Mouse (Mus musculus): ENCODE data around the gene Dicer1.
"Not testable (repeated sequence)": the region's sequence is repeated elsewhere in the genome, so short reads cannot be mapped to it uniquely, and the experiment has no call there.

Dicer1 gene

DNA sequence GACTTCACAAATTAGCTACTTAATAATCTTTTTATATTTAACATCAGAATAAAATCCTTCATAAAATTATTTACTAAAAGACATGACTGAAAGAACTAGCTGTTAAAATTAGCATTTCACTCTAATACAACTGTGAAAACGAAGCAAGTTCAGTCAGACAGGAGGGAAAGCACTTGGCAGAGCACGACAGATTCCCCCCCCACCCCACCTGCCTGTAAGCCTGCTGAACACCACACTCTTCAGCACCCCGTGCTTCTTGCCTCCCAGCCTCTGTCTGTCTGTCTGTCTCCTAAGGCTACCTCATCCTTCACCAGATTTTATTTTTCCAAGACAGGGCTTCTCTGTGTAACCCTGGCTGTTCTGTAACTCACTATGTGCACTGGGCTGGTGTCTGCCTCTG lies 12.8 kb downstream of the Dicer1 start:
- DNase-seq: no peak

DNA sequence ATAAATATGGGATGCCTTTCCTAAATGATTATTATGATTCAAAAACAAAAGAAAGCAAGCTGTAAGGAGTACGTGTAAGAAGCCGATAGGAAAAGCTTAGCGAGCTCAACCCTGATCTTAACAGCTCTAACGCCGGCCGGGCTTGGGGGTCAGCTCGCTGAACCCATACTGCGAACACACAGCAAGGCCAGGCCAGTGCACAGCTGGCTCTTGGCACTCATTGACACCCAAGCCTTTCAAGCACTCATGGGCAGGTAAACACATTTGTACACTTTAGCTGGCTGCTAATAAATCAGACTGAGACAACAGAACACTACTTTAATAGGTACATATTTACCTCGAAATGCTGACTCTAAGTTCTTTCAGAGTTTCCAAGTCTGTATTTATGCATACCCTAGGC lies 13.3 kb downstream of the Dicer1 start:
- no peak for DNase-seq

DNA sequence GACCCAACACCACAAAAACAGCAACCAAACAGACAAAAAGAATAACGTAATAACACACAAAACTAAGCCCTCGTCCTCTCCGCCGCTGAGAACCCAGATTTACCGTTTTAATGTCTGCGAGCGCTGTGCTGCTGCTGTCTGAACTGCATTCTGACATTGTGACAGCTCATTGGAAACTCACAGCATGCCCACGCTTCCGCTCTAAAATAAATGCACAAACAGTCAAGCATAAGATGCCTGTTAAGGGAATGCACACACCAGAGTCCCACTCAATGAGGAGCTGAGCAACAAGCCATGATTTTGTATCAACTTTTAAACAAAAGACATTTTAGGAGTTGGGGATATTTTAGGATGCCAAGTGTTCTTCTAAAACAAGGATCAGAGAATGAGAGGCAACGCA lies 14.1 kb downstream of the Dicer1 start:
- no peak for DNase-seq

DNA sequence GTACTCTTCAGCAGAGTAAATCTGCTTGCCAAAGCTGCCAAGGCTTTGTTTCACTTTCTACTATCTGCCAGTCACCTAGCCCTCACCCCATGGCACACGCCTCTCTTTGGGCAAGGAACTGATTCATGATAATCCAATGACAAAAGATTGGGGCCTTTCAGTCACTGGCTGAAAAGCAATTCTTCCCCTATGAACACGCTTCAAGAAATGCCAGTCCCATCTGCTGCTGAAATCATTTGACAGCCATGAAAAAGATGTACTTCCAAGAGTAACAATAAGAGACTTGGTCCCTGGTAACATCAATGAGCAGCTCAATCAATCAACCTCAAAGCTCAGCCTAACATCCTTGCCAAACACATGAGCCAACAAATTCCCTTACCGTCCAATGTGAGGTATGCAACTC lies 15.8 kb downstream of the Dicer1 start:
- DNase-seq: no peak

DNA sequence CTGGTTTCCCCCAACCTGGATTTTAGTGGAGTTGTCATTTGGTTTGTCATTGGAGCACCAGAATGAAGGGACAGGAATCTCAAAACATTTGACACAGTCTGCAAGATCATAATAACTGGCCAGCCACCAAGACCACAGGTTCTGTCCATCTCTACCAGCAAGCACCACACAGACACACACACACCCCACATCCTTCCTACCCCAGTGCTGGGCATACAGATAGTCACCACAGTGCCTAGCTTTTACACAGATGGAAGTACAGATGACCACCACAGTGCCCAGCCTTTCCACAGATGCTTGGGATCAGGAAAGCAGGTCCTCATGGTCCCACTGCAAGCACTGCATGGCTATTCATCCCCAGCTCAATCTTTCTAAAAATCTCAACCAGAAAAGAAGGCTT lies 18.6 kb downstream of the Dicer1 start:
- DNase-seq: no peak

DNA sequence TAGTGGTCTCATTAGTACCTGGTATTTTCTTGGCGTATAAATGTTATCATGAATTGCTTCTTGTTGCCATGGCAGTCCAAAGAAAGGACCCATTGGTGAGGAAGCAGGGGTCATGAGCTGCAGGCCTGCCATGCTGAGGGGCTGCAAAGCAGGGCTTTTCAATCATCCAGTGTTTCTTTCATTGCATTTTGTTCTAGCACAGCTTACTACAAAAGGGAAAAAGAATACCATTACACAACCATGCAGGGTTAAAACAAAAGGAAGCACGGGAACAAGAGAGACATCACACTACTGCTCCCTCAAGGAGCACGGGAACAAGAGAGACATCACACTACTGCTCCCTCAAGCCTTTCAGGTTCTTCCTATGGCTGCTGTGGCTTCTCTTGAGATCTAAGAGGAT lies 20.0 kb downstream of the Dicer1 start:
- no peak for DNase-seq

DNA sequence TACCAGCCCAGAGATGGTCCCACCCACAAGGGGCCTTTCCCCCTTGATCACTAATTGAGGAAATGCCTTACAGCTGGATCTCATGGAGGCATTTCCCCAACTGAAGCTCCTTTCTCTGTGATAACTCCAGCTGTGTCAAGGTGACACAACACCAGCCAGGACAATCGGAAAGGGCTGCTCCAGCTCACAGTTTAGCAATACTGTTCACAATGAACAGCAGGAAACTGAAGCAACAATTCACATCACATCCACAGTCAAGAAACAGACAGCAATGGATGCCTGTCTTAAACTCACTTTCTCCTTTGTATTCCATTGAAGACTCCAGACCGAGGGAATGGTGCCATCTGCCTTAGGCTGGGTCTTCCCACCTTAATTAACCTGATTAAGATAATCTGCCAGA lies 25.3 kb downstream of the Dicer1 start:
- not testable (repeated sequence) for DNase-seq

DNA sequence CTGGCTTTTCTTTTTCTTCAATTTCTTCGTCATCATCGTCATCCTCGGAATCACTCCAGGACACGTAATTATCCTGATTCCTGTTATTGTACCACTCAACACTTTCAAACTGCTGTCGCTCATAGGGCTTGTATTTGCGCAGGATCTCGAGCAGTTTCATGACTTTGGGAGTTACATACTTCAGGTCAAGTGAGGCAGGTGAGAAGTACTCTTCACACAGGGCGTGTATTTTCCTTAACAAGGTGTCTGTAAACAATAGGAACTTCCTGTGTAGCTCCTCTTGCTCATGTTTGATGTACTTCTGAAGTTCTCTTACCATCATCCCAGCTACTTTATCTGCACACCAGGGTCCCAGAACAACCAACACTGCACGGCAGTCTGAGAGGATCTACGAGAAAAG lies 29.7 kb downstream of the Dicer1 start:
- no peak for DNase-seq

DNA sequence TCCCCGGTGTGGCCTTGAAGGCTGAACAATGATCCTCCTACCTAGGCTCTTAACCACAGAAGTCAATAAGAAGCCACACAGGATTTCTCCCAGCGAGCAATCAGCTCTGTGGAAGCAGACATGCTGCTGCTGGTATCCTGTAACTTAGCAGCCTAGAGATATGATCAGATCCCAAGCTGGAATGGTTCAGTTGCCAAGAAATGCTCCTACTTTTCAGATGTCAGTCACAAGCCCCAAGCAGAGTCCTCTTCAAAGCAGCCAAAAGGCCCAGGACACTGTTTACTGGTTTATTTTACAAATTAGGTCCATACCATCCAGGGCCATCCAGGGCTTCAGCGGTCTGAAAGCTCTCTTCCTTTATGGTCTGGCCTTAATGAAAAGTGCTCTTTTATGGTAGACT lies 30.7 kb downstream of the Dicer1 start:
- DNase-seq: no peak

DNA sequence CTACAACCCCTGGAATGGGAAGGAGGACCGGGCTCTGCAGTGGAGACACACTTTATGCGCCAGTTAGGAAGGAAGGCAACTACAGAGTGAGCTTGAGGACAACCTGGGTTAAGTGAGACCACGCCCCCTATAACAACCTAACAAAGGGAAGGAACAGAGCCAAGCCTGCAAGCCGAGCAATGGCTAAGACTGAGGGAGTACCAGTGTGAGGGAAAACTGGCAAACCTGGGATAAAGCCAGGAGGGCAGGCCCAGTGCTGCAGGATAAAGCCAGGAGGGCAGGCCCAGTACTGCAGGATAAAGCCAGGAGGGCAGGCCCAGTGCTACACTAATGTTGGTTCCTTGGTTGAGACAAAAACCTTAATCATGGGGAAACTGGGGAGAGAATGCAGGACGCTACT lies 32.8 kb downstream of the Dicer1 start:
- DNase-seq: no peak

DNA sequence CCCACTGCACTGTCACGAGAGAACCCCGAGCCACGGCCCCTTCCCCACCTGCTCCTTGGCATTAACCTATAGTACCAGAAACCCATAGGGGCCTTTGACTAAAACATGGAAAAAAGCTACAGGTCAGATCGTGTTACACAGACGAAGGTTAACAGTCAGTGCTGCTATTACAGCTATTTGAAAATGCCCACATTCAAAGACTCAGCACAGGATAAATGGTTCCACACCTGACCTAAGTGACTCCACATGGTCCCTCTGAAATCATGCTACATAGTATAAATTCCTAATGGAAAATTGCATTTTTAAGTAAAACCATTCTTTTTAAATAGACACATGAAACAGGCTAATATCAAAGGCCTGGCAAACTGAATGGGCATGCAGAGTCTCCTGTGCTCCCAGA lies 35.3 kb downstream of the Dicer1 start:
- DNase-seq: no peak

DNA sequence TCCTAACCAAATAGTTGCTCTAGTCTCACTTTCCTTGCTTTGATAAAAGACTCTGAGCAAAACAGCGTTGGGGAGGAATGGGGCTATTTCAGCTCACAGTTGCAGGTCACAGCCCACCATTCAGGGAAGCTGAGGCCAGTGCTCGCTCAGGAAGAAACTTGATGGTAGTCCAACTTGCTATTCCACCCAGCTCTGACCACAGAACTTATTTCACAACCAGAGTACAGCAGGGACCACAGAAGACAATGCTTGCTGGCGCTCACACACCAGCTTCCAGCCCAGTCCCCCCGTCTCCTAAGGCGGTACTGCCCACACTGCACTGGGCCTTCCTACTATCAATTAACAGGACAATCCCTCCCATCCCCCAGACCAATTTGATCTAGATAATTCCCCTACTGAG lies 36.3 kb downstream of the Dicer1 start:
- DNase-seq: no peak

DNA sequence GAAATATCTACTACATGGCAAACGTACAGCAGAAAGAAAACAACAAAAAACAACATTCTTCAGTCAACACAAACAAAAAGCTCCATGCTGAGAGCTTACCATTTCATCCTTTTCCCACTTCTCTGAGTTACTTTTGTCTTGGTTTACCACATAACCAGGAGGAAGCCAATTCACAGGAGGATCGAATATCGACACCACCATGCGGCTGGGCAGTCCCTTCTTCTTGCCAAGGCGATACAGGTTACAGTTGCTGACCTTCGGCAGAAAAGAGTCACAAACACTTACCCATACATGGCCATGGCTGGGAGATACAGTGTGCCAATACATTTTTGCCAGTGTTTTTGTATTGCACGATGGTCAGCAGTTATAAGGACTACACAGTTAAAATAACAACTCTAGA lies 51.5 kb downstream of the Dicer1 start:
- DNase-seq: no peak

DNA sequence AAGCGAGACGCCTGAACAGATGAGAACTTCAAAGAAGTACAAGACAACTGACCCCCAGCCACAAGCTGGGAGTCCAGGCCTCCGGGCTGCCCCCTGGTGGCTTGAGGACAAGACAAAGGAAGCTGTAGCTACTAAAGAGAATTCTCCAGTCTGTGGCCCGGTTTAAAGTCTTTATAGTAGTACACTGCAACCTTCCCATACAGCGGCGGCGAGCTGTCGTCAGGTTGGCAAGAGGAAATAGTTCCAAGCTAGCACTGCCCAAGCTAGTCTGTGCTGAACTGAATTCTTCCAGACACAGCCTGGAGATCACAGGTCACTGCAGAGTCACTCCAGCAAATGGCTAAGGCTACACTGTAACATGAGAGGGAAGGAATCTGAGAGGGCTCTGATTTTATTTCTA lies 52.0 kb downstream of the Dicer1 start:
- no peak for DNase-seq

DNA sequence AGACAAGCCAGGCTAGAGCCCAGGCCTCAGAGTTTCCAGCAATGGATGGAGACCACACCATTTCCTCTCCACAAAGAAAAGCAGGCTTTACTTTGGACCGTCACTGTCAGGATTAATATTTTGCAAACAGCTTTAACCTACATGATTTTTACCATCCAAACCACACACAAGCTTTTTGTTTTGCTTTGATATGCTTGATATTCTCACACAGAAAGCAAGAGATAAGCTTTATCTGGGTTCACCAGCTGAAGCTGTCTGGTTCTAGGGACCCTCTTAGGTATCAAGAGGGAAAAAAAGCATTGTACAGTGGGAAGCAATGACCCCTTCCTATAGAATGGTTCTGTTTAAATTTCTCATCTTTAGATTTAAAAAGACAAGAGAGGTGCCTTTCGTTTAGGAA lies 56.2 kb downstream of the Dicer1 start:
- DNase-seq: no peak

DNA sequence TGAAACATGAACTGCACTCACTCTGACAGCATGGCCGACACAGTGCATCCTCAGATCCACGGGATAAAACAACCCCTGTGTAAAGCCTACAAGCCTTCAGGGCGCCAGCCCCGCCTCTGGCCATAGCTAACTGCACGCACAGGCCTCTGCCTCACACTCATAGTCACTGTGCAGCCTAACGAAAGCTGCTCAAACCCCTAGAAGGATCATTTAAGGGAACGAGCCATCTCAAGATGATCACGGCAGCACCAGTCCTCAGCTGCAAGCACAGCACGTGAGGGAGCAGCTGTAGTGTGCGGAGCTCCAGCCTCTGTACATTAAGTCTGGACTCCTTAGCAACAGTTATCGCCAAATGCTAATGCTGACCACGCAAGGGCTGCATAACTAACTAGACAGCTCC lies 58.9 kb downstream of the Dicer1 start:
- no peak for DNase-seq

DNA sequence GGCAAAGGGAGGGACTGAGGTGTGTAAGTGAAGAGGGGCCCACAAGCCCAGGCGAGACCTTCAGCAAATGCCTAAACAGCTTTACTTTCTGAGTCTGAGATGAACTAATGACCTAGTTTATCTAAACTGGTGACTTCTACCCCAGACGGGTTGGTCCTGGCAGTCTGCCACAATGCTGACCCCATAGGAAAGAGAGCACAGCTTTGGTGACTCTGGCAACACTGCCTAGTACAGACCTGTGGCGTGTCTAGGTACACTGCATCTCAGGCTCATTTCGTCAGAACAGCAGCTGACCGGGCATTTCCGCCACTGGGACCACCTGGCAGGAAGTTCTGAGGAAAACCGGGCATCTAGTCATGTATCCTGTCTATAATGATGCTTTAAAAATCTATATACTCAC lies 61.3 kb downstream of the Dicer1 start:
- no peak for DNase-seq

DNA sequence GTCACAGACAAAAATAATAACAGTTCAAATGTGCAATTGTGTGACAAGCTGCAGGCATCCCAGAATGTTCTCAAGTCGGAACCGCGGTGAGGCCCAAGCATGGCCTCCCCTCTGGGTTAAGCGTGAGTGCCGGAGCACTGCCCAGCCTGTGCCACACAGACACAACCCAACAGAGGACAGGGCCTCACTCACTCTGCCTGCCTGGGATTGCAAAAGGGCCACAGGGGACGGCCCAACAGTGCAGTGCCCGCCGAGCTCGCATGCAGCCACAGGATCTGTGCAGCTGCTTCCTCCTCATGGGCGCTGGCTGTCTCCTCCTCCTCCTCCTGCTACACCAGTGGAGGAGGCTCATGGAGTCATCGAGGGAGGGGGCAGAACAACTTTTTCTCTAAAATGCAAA lies 62.9 kb downstream of the Dicer1 start:
- no peak for DNase-seq

DNA sequence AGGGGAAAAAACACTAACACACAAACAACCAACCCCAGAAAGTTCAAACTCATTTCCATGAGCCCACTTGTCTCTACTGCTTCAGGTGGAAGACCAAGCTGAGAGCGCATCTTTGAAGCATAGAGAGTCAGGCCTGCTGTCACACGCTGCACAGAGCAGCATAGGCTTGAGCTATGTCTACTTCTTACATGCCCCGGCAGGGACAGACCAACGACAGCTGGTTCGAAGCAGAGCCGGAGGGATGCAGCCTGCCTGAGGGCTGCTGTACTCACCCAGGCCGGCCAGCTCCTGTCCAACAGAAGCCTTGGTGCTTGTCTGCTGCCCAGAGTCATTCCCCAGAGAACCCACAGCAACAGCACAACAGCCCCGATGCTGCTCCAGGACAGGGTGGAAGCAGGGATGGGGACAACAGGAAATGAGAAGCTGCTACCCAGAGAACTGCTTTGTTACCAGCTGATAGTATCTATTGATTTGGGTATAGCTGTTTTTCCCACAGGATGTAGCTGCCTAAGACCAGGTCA lies 67.3 kb downstream of the Dicer1 start:
- no peak for DNase-seq

DNA sequence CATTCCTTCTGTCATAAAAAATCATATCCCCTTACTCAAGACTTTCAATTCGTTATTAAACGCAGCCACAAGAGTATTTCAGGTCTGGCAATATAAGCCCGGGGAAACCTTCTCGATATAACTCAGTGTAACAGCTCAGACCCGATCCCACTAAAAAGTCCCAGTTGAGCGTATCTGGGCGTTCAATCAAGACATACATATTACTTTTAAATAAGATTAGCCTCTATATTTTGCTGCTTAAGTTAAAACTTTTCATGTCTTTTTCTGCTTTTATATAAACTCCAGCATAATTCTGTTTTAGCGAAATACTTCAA lies 72.0 kb downstream of the Dicer1 start:
- DNase-seq: no peak

DNA sequence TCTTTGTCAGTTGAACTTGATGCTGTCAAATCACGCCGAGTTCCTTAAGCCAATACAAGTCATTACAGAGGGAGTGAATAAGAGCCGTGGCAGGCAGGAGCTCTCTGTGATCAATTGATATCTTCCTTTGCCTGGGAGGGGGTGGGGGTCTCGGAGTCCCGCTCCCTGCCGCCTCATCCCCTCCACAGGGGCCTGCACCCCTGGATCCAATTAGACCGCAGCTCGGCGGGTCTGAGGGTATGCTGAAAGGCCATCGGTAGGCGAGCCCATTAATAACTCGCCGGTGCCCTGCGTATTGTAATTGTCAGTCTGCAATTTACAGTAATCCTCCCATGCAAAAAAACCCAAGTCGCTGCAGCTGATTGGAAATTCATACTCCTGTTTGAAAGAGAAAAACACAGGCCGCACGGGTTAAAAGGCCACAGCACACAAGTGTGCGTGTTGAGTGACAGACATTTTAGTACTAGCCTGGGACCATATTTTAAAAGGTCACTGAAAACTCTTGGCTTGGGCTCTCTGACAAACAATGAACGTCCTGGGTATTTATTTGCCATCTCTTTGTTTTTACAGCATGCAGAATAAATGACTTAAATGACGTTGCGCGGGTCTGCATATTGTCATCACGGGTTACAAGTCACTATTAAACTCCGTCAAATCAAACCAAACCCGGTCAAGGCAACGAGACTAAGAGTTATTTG lies 72.5 kb downstream of the Dicer1 start:
- DNase-seq: no peak

DNA sequence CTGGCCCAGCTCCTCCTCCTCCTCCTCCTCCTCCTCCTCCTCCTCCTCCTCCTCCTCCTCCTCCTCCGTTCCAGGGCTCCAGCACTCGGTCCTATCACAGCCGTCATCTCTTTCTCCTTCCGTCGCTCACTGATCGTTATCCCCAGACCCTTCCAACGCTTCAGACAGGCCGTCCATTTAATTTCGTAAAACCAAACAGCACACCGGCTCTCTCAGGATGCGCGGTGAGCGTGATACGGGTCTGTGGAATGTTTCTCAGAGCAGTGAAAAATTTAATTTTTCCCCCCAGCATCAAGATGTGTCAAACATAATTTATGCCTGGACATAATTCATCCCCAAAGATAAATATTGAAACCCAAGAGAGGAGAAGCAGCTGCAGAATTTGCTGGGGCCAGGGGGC lies 73.3 kb downstream of the Dicer1 start:
- DNase-seq: no peak

DNA sequence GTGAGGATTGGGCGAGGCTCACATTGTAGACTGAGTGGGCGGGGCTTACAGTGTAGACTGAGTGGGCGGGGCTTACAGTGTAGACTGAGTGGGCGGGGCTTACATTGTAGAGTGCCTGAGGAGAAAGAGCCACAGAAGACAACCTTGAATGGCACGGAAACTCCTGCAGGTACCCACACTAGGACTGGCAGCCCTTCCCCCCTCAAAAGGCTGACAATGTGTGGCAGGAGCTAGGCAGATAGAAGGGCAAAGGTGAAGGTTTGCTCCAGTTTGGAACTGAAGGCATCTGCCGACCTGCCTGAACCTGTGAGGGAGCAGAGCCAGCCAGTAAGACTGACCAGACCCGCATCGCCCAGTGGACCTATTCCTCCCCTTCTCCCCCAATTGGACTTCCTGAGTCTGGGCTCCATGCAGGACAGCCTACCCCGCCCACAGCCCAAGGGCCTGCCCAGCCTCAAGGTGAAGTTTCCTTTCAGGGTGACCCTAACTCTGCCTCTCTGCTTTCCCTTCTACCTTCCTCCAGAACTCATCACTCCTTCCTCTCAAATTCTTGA lies 74.3 kb downstream of the Dicer1 start:
- DNase-seq: no peak

DNA sequence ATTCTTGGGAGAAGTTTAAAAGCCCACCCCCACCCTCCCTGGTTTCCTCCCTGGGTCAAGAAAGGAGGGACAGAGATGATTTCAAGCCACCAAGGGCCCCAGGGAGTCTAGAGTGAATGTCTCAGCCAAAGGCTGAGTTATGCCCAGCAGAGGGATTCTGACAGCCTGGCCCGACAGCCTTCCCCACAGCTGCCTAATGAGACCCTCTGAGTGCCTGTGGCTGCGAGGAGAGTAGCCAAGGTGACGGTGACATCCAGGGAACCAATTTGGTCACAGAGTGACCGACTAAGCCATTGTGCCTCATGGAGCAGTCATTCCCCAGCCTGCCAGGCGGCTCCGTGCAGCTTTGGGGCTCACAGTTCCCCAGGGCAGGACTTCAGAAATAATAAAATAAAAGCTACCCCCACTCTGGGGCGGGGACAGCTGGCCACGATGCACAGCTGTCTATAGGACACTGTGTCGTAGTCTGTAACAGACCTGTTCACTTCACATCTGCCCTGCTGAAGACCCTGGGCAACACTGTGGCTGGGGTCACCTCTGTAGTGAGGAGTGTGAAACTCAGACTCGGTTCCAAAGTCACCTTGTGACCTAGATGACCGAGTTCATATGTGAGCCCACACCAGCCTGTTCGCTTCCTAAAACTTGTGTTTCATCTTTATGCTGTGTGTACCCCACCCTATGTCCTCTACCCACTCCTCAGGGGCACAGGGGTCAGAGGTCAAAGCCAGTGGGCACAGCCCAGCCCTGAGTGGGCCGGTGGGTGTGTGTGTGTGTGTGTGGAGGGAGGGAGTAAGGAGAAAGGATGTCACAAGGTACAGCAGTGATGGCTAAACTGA lies 75.0 kb downstream of the Dicer1 start:
- no peak for DNase-seq

All from cerebellum, adult 9-10 months (tissue).